Comparison of ENCODE assay signal across 13 mouse cellular contexts in the genomic region with DNA sequence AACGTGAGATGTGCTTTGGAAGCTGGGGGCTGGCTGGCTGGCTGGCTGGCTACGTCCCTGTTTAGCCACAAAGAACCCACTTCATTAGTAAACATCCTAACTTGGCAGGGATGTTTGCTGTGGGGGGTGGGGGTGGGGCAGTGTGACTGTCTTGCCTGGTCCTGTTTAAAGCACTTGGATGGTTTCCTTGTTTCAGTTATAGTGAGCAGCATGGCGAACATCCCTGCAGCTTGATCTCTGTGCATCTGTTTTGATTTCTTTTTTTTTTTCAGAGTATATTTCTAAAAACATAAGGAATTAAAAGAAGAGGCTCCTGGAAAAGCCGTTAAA. TPM values are rescaled to one million over a fixed set of nuclear protein-coding genes. Genes with fewer than 3 reads are reported as not detected.
DNase-seq lines count a peak whose midpoint lies in the region; ATAC-seq and TF ChIP-seq lines count a peak whose summit lies in the region.
"Had no signal": no experiment of that assay in that cellular context is flagged by ENCODE, and none has a peak within 500 bp of the region (broad histone marks: within the 10 kb centered on the region; RNA-seq: fewer than 3 reads in every experiment).

No protein-coding gene starts in this region.

- no peak overlapping the region for H3K9ac ChIP-seq in heart, postnatal 0 days (replicated peaks; ENCODE audit: low read depth, low read length)
- no peak overlapping the region for H3K9ac ChIP-seq in midbrain, embryonic 15.5 days
- no peak overlapping the region for H3K9ac ChIP-seq in midbrain, postnatal 0 days (replicated peaks; ENCODE audit: low read length, poor library complexity, severe bottlenecking)
- no peak overlapping the region for H3K9ac ChIP-seq in embryonic facial prominence, embryonic 14.5 days (ENCODE audit: low read depth, low read length)
- H3K9ac ChIP-seq: kidney, embryonic 15.5 days; limb, embryonic 12.5 days had no signal

- H3K4me1 ChIP-seq in heart, postnatal 0 days (ENCODE audit: control insufficient read depth, insufficient read depth) = peaks cover 4% of the 10 kb centered on the region; the same call in 1 of the 2 replicates
- H3K4me1 ChIP-seq in midbrain, embryonic 15.5 days = peaks cover 11% of the 10 kb centered on the region
- H3K4me1 ChIP-seq in midbrain, postnatal 0 days (ENCODE audit: insufficient read depth, low read length) = peaks cover 3% of the 10 kb centered on the region; the same call in 1 of the 2 replicates
- H3K4me1 ChIP-seq in embryonic facial prominence, embryonic 14.5 days (ENCODE audit: control insufficient read depth, insufficient read depth, low read length) = peaks cover 9% of the 10 kb centered on the region
- H3K4me1 ChIP-seq: limb, embryonic 12.5 days had no signal

- no peak overlapping the region for H3K4me3 ChIP-seq in heart, postnatal 0 days (ENCODE audit: low read depth, low read length)
- no peak overlapping the region for H3K4me3 ChIP-seq in midbrain, embryonic 15.5 days
- no peak overlapping the region for H3K4me3 ChIP-seq in midbrain, postnatal 0 days (ENCODE audit: low read depth, low read length)
- H3K4me3 ChIP-seq in embryonic facial prominence, embryonic 14.5 days (ENCODE audit: low read depth, low read length) = no peak overlapping the region
- H3K4me3 ChIP-seq: kidney, embryonic 15.5 days; limb, embryonic 12.5 days had no signal

- no peak overlapping the region for H3K4me2 ChIP-seq in heart, postnatal 0 days (ENCODE audit: low read depth, low read length)
- H3K4me2 ChIP-seq in midbrain, embryonic 15.5 days = no peak overlapping the region
- H3K4me2 ChIP-seq in midbrain, postnatal 0 days (ENCODE audit: low read depth, low read length, poor library complexity, severe bottlenecking) = no peak overlapping the region
- H3K4me2 ChIP-seq in embryonic facial prominence, embryonic 14.5 days (ENCODE audit: low read depth, low read length) = no peak overlapping the region
- H3K4me2 ChIP-seq: kidney, embryonic 15.5 days; limb, embryonic 12.5 days had no signal

- no peak for TF ChIP-seq EP300 in heart, postnatal 0 days (IDR thresholded peaks at IDR 0.05; ENCODE audit: low read depth)

- no peaks in the 10 kb centered on the region for H3K27me3 ChIP-seq in heart, postnatal 0 days (ENCODE audit: control insufficient read depth, insufficient read depth, low read length)
- H3K27me3 ChIP-seq in midbrain, embryonic 15.5 days (replicated peaks) = no peaks in the 10 kb centered on the region
- 0 out of 2 replicates have a peak, but pooled peaks cover 3% of the 10 kb centered on the region for H3K27me3 ChIP-seq in midbrain, postnatal 0 days (ENCODE audit: insufficient read depth, low read length)
- H3K27me3 ChIP-seq in embryonic facial prominence, embryonic 14.5 days (replicated peaks; ENCODE audit: control insufficient read depth, insufficient read depth, low read length) = no peaks in the 10 kb centered on the region
- H3K27me3 ChIP-seq: kidney, embryonic 15.5 days; limb, embryonic 12.5 days; Patski had no signal

- 52% methylated on average over 4 of the region's 4 CpGs for WGBS in heart, postnatal 0 days
- WGBS in midbrain, embryonic 15.5 days = 64% methylated on average over 4 of the region's 4 CpGs
- WGBS in midbrain, postnatal 0 days = 52% methylated on average over 4 of the region's 4 CpGs
- WGBS in embryonic facial prominence, embryonic 14.5 days = 35% methylated on average over 4 of the region's 4 CpGs

- DNase-seq in heart, postnatal 0 days (ENCODE audit: low spot score) = no peak
- no peak for DNase-seq in heart, postnatal 25 days (ENCODE audit: low spot score)
- no peak for DNase-seq in midbrain, postnatal 0 days (ENCODE audit: low spot score)
- DNase-seq in embryonic facial prominence, embryonic 14.5 days (ENCODE audit: low spot score) = no peak
- DNase-seq in embryo, embryonic 9.5 days (ENCODE audit: extremely low spot score) = no peak
- DNase-seq: adrenal gland, adult 2 months; heart, postnatal 36 days; retina, postnatal 1 day had no signal

- intact Hi-C loops in heart, postnatal 25 days (cut with DNase I) = no loop called here

- no peaks in the 10 kb centered on the region for H3K9me3 ChIP-seq in heart, postnatal 0 days (replicated peaks; ENCODE audit: control insufficient read depth, low read length)
- no peaks in the 10 kb centered on the region for H3K9me3 ChIP-seq in midbrain, embryonic 15.5 days
- H3K9me3 ChIP-seq in midbrain, postnatal 0 days (ENCODE audit: low read length) = no peaks in the 10 kb centered on the region
- H3K9me3 ChIP-seq in embryonic facial prominence, embryonic 14.5 days (ENCODE audit: control insufficient read depth, low read length) = no peaks in the 10 kb centered on the region
- H3K9me3 ChIP-seq: kidney, embryonic 15.5 days; limb, embryonic 12.5 days had no signal

- no peak for ATAC-seq in heart, postnatal 0 days (ENCODE audit: insufficient read depth, low read depth)
- 0 out of 2 replicates have a peak, but pooled peaks have one; percentile 42 for ATAC-seq in midbrain, embryonic 15.5 days (replicated peaks)
- no peak for ATAC-seq in midbrain, postnatal 0 days (ENCODE audit: low FRiP score)
- ATAC-seq in embryonic facial prominence, embryonic 14.5 days (ENCODE audit: low read depth) = no peak
- peak; percentile 21 for ATAC-seq in megakaryocyte progenitor cell, adult 5-6 weeks (replicated peaks; ENCODE audit: poor library complexity)
- ATAC-seq: Patski had no signal

- no peaks in the 10 kb centered on the region for H3K36me3 ChIP-seq in heart, postnatal 0 days (replicated peaks; ENCODE audit: control insufficient read depth, insufficient read depth, low read length)
- H3K36me3 ChIP-seq in midbrain, embryonic 15.5 days (replicated peaks) = no peaks in the 10 kb centered on the region
- no peaks in the 10 kb centered on the region for H3K36me3 ChIP-seq in midbrain, postnatal 0 days (ENCODE audit: insufficient read depth, low read length)
- no peaks in the 10 kb centered on the region for H3K36me3 ChIP-seq in embryonic facial prominence, embryonic 14.5 days (ENCODE audit: control insufficient read depth, insufficient read depth, low read length)
- H3K36me3 ChIP-seq: kidney, embryonic 15.5 days; limb, embryonic 12.5 days had no signal

- TF ChIP-seq CTCF in heart, postnatal 0 days (IDR thresholded peaks at IDR 0.05; ENCODE audit: low read depth) = no peak
- no peak for TF ChIP-seq CTCF in midbrain, postnatal 0 days (IDR thresholded peaks at IDR 0.05)

- 0 out of 2 replicates have a peak overlapping the region, but pooled peaks have one; percentile 1 for H3K27ac ChIP-seq in heart, postnatal 0 days (ENCODE audit: low read depth)
- no peak overlapping the region for H3K27ac ChIP-seq in midbrain, embryonic 15.5 days
- no peak overlapping the region for H3K27ac ChIP-seq in midbrain, postnatal 0 days (ENCODE audit: low read depth, low read length)
- H3K27ac ChIP-seq in embryonic facial prominence, embryonic 14.5 days (replicated peaks; ENCODE audit: low read depth, low read length) = peak overlapping the region; percentile 24
- H3K27ac ChIP-seq: kidney, embryonic 15.5 days; limb, embryonic 12.5 days had no signal

RNA-seq across cellular contexts. Expression of a gene that starts 0.8 kb away (rescaled TPM):
- 54.8 and 77.9 TPM in 2 replicates for total RNA-seq in heart, postnatal 0 days (2014; rRNA removed; ENCODE audit: low replicate concordance)
- polyA plus RNA-seq in heart, postnatal 0 days (2015; fragmentation: Nextera tagmentation; extraction: Ambion mirVana) = 20.4 and 22.8 TPM in 2 replicates
- total RNA-seq in heart, postnatal 25 days (2021) = 10 to 100 TPM; 53.0 to 60.1 TPM
- polyA plus RNA-seq in midbrain, embryonic 15.5 days (2015; fragmentation: Nextera tagmentation; extraction: Ambion mirVana) = 22.8 and 26.2 TPM in 2 replicates
- 53.8 and 67.5 TPM in 2 replicates for total RNA-seq in midbrain, postnatal 0 days (2014; rRNA removed)
- 12.4 and 18.3 TPM in 2 replicates for polyA plus RNA-seq in midbrain, postnatal 0 days (2015; fragmentation: Nextera tagmentation; extraction: Ambion mirVana)
- polyA plus RNA-seq in embryonic facial prominence, embryonic 14.5 days (2014; fragmentation: Nextera tagmentation; extraction: Ambion mirVana) = 13.5 and 15.0 TPM in 2 replicates
- total RNA-seq in megakaryocyte progenitor cell, adult 5-6 weeks (2015) = 21.7 and 27.0 TPM in 2 replicates
- total RNA-seq in megakaryocyte progenitor cell, adult 5-6 weeks (2017) = 16.4 TPM in 2 replicates

RNA-seq across cellular contexts. Expression of a gene that starts 27.9 kb away (rescaled TPM):
- 5.8 and 5.9 TPM in 2 replicates for total RNA-seq in heart, postnatal 0 days (2014; rRNA removed; ENCODE audit: low replicate concordance)
- 3.0 and 3.5 TPM in 2 replicates for polyA plus RNA-seq in heart, postnatal 0 days (2015; fragmentation: Nextera tagmentation; extraction: Ambion mirVana)
- under 1 TPM; 0.75 to 0.87 TPM for total RNA-seq in heart, postnatal 25 days (2021)
- 2.3 and 2.5 TPM in 2 replicates for polyA plus RNA-seq in midbrain, embryonic 15.5 days (2015; fragmentation: Nextera tagmentation; extraction: Ambion mirVana)
- 1.0 and 1.8 TPM in 2 replicates for total RNA-seq in midbrain, postnatal 0 days (2014; rRNA removed)
- polyA plus RNA-seq in midbrain, postnatal 0 days (2015; fragmentation: Nextera tagmentation; extraction: Ambion mirVana) = 0.53 and 0.70 TPM in 2 replicates
- 16.2 and 17.6 TPM in 2 replicates for polyA plus RNA-seq in embryonic facial prominence, embryonic 14.5 days (2014; fragmentation: Nextera tagmentation; extraction: Ambion mirVana)
- 107 and 115 TPM in 2 replicates for total RNA-seq in megakaryocyte progenitor cell, adult 5-6 weeks (2015)
- total RNA-seq in megakaryocyte progenitor cell, adult 5-6 weeks (2017) = 29.3 and 30.6 TPM in 2 replicates

Comparison
In these comparisons a context has a peak if more than half of its experiments do, and no peak if none do; other contexts are left out.
1. ATAC-seq: peak in midbrain, embryonic 15.5 days (single experiment) and megakaryocyte progenitor cell, adult 5-6 weeks (single experiment); none in heart, postnatal 0 days (single experiment), midbrain, postnatal 0 days (single experiment) and embryonic facial prominence, embryonic 14.5 days (single experiment).
2. H3K27ac ChIP-seq: peak in heart, postnatal 0 days (single experiment) and embryonic facial prominence, embryonic 14.5 days (single experiment); none in midbrain, embryonic 15.5 days (single experiment) and midbrain, postnatal 0 days (single experiment).